Mouse (Mus musculus): ENCODE results near the gene Smu1. TPM values are rescaled to one million over a fixed set of nuclear protein-coding genes. Genes with fewer than 3 reads are reported as not detected.

Smu1 gene
- polyA plus RNA-seq, 1 experiment from 2014 or later: 161 TPM

DNA sequence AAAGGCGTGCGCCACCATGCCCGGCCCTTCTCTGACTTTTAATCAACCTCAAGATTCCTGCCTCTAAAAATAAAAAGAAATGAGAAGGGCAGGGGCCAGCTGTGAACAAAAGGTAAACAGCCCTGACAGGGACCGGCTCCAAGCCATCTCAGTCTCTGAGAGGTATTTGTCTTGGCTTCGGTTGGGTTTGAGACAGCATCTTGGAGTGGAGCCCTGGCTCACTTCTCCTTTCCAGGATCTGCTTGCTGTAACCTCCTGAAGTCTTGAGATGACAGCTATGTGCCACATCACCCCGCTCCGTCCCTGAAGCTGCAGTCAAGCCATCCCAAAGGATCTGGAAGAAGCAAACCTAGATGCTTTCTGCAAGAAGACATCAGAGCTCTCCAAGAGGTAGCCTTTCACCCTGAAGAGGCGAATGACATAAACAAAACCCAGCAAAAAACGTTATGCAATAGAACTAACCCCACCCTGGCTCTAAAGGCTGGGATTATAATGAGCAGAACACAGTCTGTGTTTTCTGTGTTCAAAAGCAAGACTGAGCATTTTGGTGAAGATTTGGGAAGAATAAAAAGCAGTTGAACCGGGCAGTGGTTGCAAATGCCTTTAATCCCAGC is 26.9 kb upstream of the Smu1 start:
- Histone ChIP-seq H3K4me3 (no peak overlapping the region), H3K36me3 (no peaks in the 10 kb centered on the region), H3K4me1 (peaks cover 16% of the 10 kb centered on the region), H3K9me3 (no peaks in the 10 kb centered on the region), H3K9ac (no peak overlapping the region), H3K27ac (peak overlapping the region; percentile 26; the same call in 1 of the 2 replicates), H3K27me3 (no peaks in the 10 kb centered on the region), H3K4me2 (no peak overlapping the region)
- ATAC-seq (ENCODE audit: borderline replicate concordance, extremely low read depth, low FRiP score, low TSS enrichment): peak; percentile 56
- 50% methylated on average over 10 of the region's 10 CpGs for WGBS

DNA sequence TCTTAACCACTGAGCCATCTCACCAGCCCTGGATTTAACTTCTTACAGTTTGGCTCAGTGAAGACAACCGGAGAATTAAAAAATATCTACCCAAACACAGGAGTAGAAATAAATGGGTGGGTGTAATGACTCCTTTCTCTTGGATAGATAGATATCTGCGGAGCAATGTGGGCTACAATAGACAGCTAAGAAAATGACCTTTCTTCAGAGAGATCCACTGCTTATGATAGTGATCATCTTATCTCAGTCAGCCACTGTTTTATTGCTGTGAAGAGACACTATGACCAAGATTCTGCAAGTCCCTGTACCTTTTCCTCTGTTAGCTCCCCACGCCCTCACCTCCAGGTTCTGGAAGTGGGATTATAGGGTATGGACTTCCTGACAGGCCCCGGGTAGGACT is 25.3 kb upstream of the Smu1 start:
- H3K4me1 ChIP-seq: peaks cover 16% of the 10 kb centered on the region
- no peaks in the 10 kb centered on the region for H3K36me3 ChIP-seq
- H3K9ac ChIP-seq: no peak overlapping the region
- no peak overlapping the region for H3K27ac ChIP-seq
- no peak for ATAC-seq (ENCODE audit: borderline replicate concordance, extremely low read depth, low FRiP score, low TSS enrichment)
- H3K4me3 ChIP-seq: no peak overlapping the region
- H3K27me3 ChIP-seq: no peaks in the 10 kb centered on the region
- no peak overlapping the region for H3K4me2 ChIP-seq
- 90% methylated on average over 4 of the region's 4 CpGs for WGBS
- no peaks in the 10 kb centered on the region for H3K9me3 ChIP-seq

DNA sequence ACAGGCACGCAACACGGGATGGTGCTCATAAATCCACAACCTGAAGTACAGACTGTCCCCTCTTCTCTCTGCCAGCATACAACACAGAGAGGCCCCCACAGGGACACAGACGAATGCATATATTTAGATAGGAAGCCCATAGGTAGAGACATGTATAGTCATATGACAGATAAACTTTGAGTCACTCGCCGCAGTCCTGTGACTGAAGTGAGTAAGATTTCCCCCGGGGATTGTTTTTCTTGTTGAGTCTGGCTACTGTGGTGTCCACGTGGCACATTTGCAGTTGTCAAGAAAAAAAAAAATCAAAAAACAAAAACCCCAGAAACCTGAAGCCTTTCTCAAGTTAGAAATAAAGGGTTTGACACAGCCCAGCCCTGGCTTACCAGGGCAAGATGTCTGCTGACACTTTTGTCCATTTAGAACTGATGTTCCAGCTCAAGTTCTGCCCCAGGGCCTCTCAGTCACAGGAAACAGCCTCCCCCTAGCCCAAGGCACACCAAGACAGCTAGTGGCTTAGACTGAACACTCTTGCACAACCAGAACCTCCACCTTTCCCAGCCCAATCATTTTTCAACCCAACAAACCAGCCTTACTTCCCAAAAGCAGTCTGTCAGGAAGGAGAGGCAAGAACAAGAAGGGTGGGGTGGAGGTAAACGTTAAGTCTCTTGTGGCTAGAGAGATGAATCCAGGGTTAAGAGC is 24.2 kb upstream of the Smu1 start:
- Histone ChIP-seq H3K27me3 (no peaks in the 10 kb centered on the region), H3K27ac (no peak overlapping the region)
- ATAC-seq (ENCODE audit: borderline replicate concordance, extremely low read depth, low FRiP score, low TSS enrichment): no peak

DNA sequence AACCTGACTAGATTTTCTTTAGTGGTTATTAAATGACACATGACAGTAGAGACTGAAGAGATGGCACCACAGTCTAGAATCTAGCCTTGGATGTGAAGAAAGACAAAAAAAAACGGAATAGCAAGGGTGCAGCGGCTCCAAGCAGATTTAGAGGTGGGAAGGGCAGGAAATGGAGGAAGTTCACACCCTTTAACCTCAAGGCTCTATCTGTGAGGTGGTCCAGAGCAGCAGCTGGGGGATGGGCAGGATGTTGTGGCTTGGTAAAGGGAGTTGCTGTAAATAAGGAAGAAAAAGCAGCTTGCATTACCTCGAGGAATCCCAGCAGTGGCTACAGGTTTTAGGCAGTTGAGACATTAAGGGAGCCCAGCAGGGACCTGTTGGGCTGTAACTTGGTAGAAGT is 23.4 kb upstream of the Smu1 start:
- ATAC-seq (ENCODE audit: borderline replicate concordance, extremely low read depth, low FRiP score, low TSS enrichment): no peak
- Histone ChIP-seq H3K9ac (no peak overlapping the region), H3K4me2 (no peak overlapping the region), H3K27me3 (no peaks in the 10 kb centered on the region), H3K4me3 (no peak overlapping the region), H3K4me1 (peaks cover 16% of the 10 kb centered on the region), H3K9me3 (no peaks in the 10 kb centered on the region), H3K27ac (no peak overlapping the region), H3K36me3 (no peaks in the 10 kb centered on the region)
- whole genome bisulfite sequencing: 13% methylated on average over 3 of the region's 3 CpGs

More for the DNA sequence above, 24.2 kb upstream of the Smu1 start:
- Histone ChIP-seq H3K36me3 (no peaks in the 10 kb centered on the region), H3K9me3 (no peaks in the 10 kb centered on the region), H3K4me3 (no peak overlapping the region), H3K9ac (no peak overlapping the region), H3K4me2 (no peak overlapping the region), H3K4me1 (peaks cover 16% of the 10 kb centered on the region)
- WGBS: 39% methylated on average over 8 of the region's 8 CpGs

DNA sequence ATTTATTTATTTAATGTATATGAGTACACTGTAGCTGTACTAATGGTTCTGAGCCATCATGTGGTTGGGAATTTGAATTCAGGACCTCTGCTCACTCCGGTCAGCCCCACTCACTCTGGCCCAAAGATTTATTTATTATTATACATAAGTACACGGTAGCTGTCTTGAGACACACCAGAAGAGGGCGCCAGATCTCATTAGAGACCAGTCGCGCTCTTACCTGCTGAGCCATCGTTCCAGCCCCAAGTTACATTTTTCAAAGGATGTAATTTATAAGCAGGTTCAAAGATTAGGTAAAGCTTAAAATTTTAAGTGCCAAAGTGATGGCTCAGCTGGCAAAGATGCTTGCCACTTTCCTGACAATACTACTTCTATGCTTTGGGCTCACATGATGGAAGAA is 20.9 kb upstream of the Smu1 start:
- Histone ChIP-seq H3K9ac (no peak overlapping the region), H3K4me3 (no peak overlapping the region), H3K27me3 (no peaks in the 10 kb centered on the region), H3K4me2 (no peak overlapping the region), H3K4me1 (peaks cover 22% of the 10 kb centered on the region; the same call in 1 of the 2 replicates), H3K36me3 (no peaks in the 10 kb centered on the region), H3K27ac (no peak overlapping the region), H3K9me3 (no peaks in the 10 kb centered on the region)
- WGBS: 84% methylated on average over 6 of the region's 6 CpGs
- no peak for ATAC-seq (ENCODE audit: borderline replicate concordance, extremely low read depth, low FRiP score, low TSS enrichment)

DNA sequence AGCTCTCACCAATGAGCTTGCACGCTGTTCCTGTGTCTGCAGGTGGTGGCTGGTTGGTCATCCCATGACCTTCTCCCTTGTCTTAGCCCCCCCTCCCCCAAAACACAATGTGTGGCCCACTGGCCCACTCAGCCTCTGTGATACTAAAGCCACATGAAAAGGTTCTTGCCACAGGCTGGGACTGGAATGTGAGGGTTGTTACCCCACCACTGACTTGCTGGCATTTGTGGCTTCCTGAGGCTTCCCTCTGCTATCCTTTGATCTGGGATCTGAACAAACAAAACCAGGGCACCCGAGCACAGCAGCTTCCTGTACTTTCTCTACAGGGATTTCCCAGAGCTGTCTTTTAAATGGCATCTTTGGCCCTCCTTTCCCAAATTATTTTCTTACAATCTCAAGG is 19.4 kb upstream of the Smu1 start:
- no peak for ATAC-seq (ENCODE audit: borderline replicate concordance, extremely low read depth, low FRiP score, low TSS enrichment)
- WGBS: 44% methylated on average over 2 of the region's 2 CpGs
- Histone ChIP-seq H3K4me2 (no peak overlapping the region), H3K4me3 (no peak overlapping the region), H3K9ac (no peak overlapping the region), H3K9me3 (no peaks in the 10 kb centered on the region), H3K36me3 (no peaks in the 10 kb centered on the region), H3K4me1 (peaks cover 29% of the 10 kb centered on the region; the same call in 1 of the 2 replicates), H3K27me3 (no peaks in the 10 kb centered on the region), H3K27ac (no peak overlapping the region)

DNA sequence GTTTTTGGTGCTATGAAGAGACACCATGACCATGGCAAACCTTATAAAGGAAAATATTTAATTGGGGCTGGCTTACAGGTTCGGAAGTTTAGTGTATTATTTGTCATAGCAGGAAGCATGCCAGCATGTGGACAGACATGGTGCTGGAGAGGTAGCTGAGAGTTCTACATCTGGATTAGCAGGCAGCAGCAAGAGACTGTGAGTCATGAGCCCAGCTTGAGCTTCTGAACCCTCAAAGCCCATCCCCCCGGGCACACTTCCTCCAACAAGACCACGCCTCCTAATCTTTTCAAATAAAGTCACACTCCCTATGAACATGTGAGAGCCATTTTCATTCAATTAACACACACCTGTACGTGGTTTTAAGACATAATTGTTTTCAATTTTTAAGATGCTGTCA is 18.7 kb upstream of the Smu1 start:
- ATAC-seq (ENCODE audit: borderline replicate concordance, extremely low read depth, low FRiP score, low TSS enrichment): no peak
- Histone ChIP-seq H3K36me3 (no peaks in the 10 kb centered on the region), H3K27me3 (no peaks in the 10 kb centered on the region), H3K4me3 (no peak overlapping the region), H3K9me3 (no peaks in the 10 kb centered on the region), H3K4me1 (peaks cover 25% of the 10 kb centered on the region; the same call in 1 of the 2 replicates), H3K27ac (no peak overlapping the region), H3K9ac (no peak overlapping the region), H3K4me2 (no peak overlapping the region)
- WGBS: 64% methylated on average over 4 of the region's 4 CpGs

DNA sequence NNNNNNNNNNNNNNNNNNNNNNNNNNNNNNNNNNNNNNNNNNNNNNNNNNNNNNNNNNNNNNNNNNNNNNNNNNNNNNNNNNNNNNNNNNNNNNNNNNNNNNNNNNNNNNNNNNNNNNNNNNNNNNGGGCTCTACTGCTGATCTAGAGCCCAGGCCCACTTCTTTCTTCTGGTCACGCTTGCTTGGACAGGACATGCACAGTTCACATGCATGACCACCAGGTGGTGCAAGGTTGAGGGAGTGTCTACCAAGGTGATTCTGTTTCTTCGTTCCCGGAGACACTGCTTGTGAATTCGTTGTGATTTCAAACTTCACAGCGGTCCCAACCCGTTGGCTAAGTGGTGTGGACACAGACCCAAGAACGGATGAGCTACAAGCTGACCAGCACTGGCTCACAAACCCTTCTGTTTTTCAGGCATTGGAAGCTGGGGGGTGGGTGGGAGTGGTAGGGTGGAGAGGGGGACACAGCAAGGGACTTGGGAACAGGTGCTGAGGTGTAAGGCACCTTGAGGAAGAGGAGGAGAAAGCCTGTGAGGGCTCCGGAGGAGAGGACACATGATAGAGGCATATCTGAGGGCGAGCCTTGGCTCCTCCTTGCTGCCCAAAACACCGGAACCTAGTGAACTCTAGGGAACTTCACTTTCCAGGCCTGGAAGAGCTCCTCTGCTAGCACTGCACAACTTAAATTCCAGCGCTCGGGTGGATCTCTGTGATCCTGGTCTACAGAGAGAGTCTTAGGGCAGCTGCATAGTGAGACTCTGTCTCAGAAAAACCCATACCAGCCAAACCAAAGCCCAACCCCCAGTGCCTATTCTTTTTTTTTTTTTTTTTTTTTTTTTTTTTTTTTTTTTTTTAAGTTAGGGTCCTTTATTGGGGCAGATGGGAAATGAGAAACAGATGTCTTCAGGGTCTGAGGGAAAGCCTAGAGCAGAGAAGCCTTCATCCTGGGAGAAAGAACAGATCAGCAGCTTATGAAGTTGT is 16.8 kb upstream of the Smu1 start:
- H3K4me1 ChIP-seq: peaks cover 19% of the 10 kb centered on the region; the same call in 1 of the 2 replicates
- 13% methylated on average over 12 of the region's 12 CpGs for WGBS
- no peaks in the 10 kb centered on the region for H3K9me3 ChIP-seq
- H3K27ac ChIP-seq: peak overlapping the region; percentile 66
- no peaks in the 10 kb centered on the region for H3K27me3 ChIP-seq
- ATAC-seq (ENCODE audit: borderline replicate concordance, extremely low read depth, low FRiP score, low TSS enrichment): peak; percentile 40; the same call in 1 of the 2 replicates
- no peak overlapping the region for H3K9ac ChIP-seq
- H3K36me3 ChIP-seq: no peaks in the 10 kb centered on the region
- H3K4me2 ChIP-seq: peak overlapping the region; percentile 44
- no peak overlapping the region for H3K4me3 ChIP-seq

DNA sequence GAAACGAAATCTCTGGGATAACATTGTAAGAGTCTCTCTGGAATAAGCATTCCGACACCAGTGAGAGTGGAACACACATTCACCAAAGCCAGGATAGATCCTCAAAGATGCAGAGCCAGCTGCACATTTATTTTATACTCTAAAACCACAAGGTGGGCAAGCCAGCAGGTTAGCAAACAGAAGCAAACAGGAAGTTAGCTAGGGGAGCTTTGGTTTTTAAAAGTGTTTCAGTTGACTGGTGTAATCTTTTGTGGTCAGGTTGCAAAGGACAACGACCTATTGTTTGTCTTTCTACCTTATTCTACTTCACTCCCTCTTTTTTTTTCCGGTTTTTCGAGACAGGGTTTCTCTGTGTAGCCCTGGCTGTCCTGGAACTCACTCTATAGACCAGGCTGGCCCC is 2.2 kb upstream of the Smu1 start:
- H3K36me3 ChIP-seq: peaks cover 6% of the 10 kb centered on the region
- 39% methylated on average over 5 of the region's 5 CpGs for WGBS
- H3K4me1 ChIP-seq: peaks cover 4% of the 10 kb centered on the region; the same call in 1 of the 2 replicates

DNA sequence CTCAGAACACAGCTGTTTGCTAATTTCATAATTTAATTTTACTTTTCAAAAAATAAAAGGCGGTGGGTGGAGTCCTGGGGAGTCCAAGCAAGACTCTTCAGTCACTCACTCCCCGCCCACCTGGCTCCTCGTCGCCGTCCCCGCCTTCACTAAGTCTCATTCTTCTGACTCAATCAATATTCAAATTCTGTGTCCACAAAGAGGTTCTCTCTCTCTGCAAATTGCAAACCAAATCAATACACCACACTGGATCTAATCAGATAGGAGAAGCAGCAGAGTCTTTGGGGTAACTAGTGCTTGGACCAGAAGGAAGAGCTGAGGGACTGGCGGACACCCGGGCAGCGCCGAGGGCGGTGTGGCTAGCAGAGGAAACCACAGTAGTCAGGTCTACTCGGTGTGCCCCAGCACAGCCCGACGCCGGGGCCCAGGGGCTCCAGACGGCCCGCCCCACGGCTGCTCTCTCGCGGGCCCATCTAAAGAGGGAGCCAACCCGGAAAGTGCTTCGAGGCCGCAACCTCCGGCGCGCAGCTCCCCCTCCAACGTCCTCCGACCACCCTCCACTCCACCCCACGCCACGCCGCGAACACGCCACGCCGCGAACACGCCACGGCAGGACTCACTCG is 455 bp downstream of the Smu1 start:
- Histone ChIP-seq H3K27me3 (no peaks in the 10 kb centered on the region), H3K4me3 (peak overlapping the region; percentile 99), H3K36me3 (peaks cover 31% of the 10 kb centered on the region), H3K4me1 (peaks cover 4% of the 10 kb centered on the region; the same call in 1 of the 2 replicates), H3K4me2 (peak overlapping the region; percentile 71), H3K9ac (peak overlapping the region; percentile 92), H3K9me3 (no peaks in the 10 kb centered on the region), H3K27ac (peak overlapping the region; percentile 27; the same call in 1 of the 2 replicates)
- ATAC-seq (ENCODE audit: borderline replicate concordance, extremely low read depth, low FRiP score, low TSS enrichment): peak; percentile 77
- under 1% methylated on average over 36 of the region's 39 CpGs for WGBS

More for the DNA sequence above, 2.2 kb upstream of the Smu1 start:
- Histone ChIP-seq H3K4me2 (no peak overlapping the region), H3K4me3 (no peak overlapping the region), H3K9ac (no peak overlapping the region), H3K9me3 (no peaks in the 10 kb centered on the region), H3K27ac (no peak overlapping the region), H3K27me3 (no peaks in the 10 kb centered on the region)
- no peak for ATAC-seq (ENCODE audit: borderline replicate concordance, extremely low read depth, low FRiP score, low TSS enrichment)

DNA sequence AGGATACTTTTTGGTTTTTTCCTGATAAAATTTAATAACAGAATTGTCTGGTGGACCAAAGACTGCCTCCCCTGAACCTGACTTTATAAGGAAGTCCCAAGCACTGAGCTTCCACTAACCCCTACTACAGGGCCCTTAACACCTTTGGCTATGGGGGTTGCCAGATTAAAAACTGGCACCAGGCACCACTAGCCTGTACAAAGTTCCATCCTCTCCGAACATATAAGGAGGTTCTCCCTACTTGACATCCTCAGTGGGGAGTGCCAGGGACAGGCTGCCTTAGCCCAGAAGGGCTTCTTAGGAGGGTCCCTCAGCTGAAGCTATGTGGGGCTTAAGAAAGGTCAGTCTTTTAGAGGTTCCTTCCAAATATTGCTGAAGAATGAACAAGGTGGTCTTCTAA is 22.4 kb downstream of the Smu1 start:
- Histone ChIP-seq H3K4me2 (no peak overlapping the region), H3K9ac (no peak overlapping the region), H3K27ac (no peak overlapping the region), H3K9me3 (no peaks in the 10 kb centered on the region), H3K4me3 (no peak overlapping the region), H3K36me3 (peaks cover 82% of the 10 kb centered on the region), H3K4me1 (no peaks in the 10 kb centered on the region), H3K27me3 (no peaks in the 10 kb centered on the region)
- WGBS: 72% methylated on average over 1 of the region's 1 CpGs
- no peak for ATAC-seq (ENCODE audit: borderline replicate concordance, extremely low read depth, low FRiP score, low TSS enrichment)

Data from lung, embryonic 15.5 days (tissue).